Mouse (Mus musculus): ENCODE results near the gene Jmjd8. TPM values are rescaled to one million over a fixed set of nuclear protein-coding genes. Genes with fewer than 3 reads are reported as not detected.

The Jmjd8 gene
- polyA plus RNA-seq, 1 experiment, result 10.8 TPM

GRCm38 (mm10) chr17:25843636-25844395 lies 15.1 kb downstream of the Jmjd8 start:
- TF ChIP-seq MYOD1 (IDR thresholded peaks at IDR 0.05; ENCODE audit: control insufficient read depth, insufficient read length, low read depth) (no peak), MYOG (IDR thresholded peaks at IDR 0.05; ENCODE audit: control insufficient read depth, extremely low read depth, insufficient read length) (no peak), CEBPB (IDR thresholded peaks at IDR 0.05; ENCODE audit: low read depth) (no peak), FOSL1 (IDR thresholded peaks at IDR 0.05; ENCODE audit: insufficient read depth, low read length, poor library complexity, severe bottlenecking) (no peak), USF1 (IDR thresholded peaks at IDR 0.05; ENCODE audit: low read depth) (no peak)
- H3K4me3 ChIP-seq (ENCODE audit: insufficient read depth, poor library complexity, severe bottlenecking), result peak overlapping the region; percentile 72
- peaks cover 5% of the 10 kb centered on the region for H3K79me3 ChIP-seq (ENCODE audit: low read depth)
- H3K36me3 ChIP-seq (ENCODE audit: control insufficient read depth, insufficient read depth), result peaks cover 32% of the 10 kb centered on the region
- H3K79me2 ChIP-seq (ENCODE audit: control insufficient read depth, insufficient read depth), result peaks cover 23% of the 10 kb centered on the region
- no peaks in the 10 kb centered on the region for H3K27me3 ChIP-seq (ENCODE audit: control insufficient read depth, insufficient read depth, insufficient read length)
- peak overlapping the region; percentile 99 for H3ac ChIP-seq (ENCODE audit: control insufficient read depth, insufficient read length, low read depth)

GRCm38 (mm10) chr17:25844396-25844901 lies 15.8 kb downstream of the Jmjd8 start, which contains the start of gene Rhot2:
Rhot2 (minus strand) TSS chr17:25844851.
- peak within 1 kb of the TSS; percentile 72 for H3K4me3 ChIP-seq (ENCODE audit: insufficient read depth, poor library complexity, severe bottlenecking)
- H3K79me3 ChIP-seq (ENCODE audit: low read depth), result peaks cover 5% of the 10 kb centered on the region
- peaks cover 23% of the 10 kb centered on the region for H3K79me2 ChIP-seq (ENCODE audit: control insufficient read depth, insufficient read depth)
- no peaks in the 10 kb centered on the region for H3K27me3 ChIP-seq (ENCODE audit: control insufficient read depth, insufficient read depth, insufficient read length)
- H3ac ChIP-seq (ENCODE audit: control insufficient read depth, insufficient read length, low read depth), result peak within 1 kb of the TSS; percentile 99
- TF ChIP-seq CEBPB (IDR thresholded peaks at IDR 0.05; ENCODE audit: low read depth) (no peak), CTCF (IDR thresholded peaks at IDR 0.05; ENCODE audit: control insufficient read depth, insufficient read depth, insufficient read length) (no peak)
- peaks cover 26% of the 10 kb centered on the region for H3K36me3 ChIP-seq (ENCODE audit: control insufficient read depth, insufficient read depth)

- no peaks in the 10 kb centered on the region for H3K27me3 ChIP-seq (ENCODE audit: control insufficient read depth, insufficient read depth, insufficient read length)
- no peaks in the 10 kb centered on the region for H3K36me3 ChIP-seq (ENCODE audit: control insufficient read depth, insufficient read depth)
- peak overlapping the region; percentile 43 for H3K4me3 ChIP-seq (ENCODE audit: insufficient read depth, poor library complexity, severe bottlenecking)
- TF ChIP-seq CTCF (IDR thresholded peaks at IDR 0.05; ENCODE audit: control insufficient read depth, insufficient read depth, insufficient read length) (no peak), MYOG (IDR thresholded peaks at IDR 0.05; ENCODE audit: control insufficient read depth, extremely low read depth, insufficient read length) (no peak), MAX (IDR thresholded peaks at IDR 0.05) (no peak), USF1 (IDR thresholded peaks at IDR 0.05; ENCODE audit: low read depth) (no peak), CEBPB (IDR thresholded peaks at IDR 0.05; ENCODE audit: low read depth) (no peak), FOSL1 (IDR thresholded peaks at IDR 0.05; ENCODE audit: insufficient read depth, low read length, poor library complexity, severe bottlenecking) (no peak), MYOD1 (IDR thresholded peaks at IDR 0.05; ENCODE audit: control insufficient read depth, insufficient read length, low read depth) (no peak)
- no peak overlapping the region for H3ac ChIP-seq (ENCODE audit: control insufficient read depth, insufficient read length, low read depth)
- no peaks in the 10 kb centered on the region for H3K79me2 ChIP-seq (ENCODE audit: control insufficient read depth, insufficient read depth)
- no peaks in the 10 kb centered on the region for H3K79me3 ChIP-seq (ENCODE audit: low read depth)
These were observed 31.6 kb downstream of the Jmjd8 start for GRCm38 (mm10) chr17:25860229-25860628.

- TF ChIP-seq USF1 (IDR thresholded peaks at IDR 0.05; ENCODE audit: low read depth) (peak; percentile 28), CEBPB (IDR thresholded peaks at IDR 0.05; ENCODE audit: low read depth) (peak; percentile 83), MAX (IDR thresholded peaks at IDR 0.05) (peak; percentile 63), MYOG (IDR thresholded peaks at IDR 0.05; ENCODE audit: control insufficient read depth, extremely low read depth, insufficient read length) (no peak)
- no peaks in the 10 kb centered on the region for H3K79me3 ChIP-seq (ENCODE audit: low read depth)
- no peaks in the 10 kb centered on the region for H3K27me3 ChIP-seq (ENCODE audit: control insufficient read depth, insufficient read depth, insufficient read length)
- no peaks in the 10 kb centered on the region for H3K36me3 ChIP-seq (ENCODE audit: control insufficient read depth, insufficient read depth)
- H3K79me2 ChIP-seq (ENCODE audit: control insufficient read depth, insufficient read depth), result no peaks in the 10 kb centered on the region
- H3ac ChIP-seq (ENCODE audit: control insufficient read depth, insufficient read length, low read depth), result peak within 1 kb of the TSS; percentile 81
- H3K4me3 ChIP-seq (ENCODE audit: insufficient read depth, poor library complexity, severe bottlenecking), result peak within 1 kb of the TSS; percentile 43
These were observed 32.4 kb downstream of the Jmjd8 start, which contains the start of gene Wdr90 for GRCm38 (mm10) chr17:25860832-25861703. Wdr90 (minus strand) TSS chr17:25861501.

GRCm38 (mm10) chr17:25861704-25862612 lies 33.3 kb downstream of the Jmjd8 start:
- no peak for TF ChIP-seq CEBPB (IDR thresholded peaks at IDR 0.05; ENCODE audit: low read depth)
- no peak for TF ChIP-seq CTCF (IDR thresholded peaks at IDR 0.05; ENCODE audit: control insufficient read depth, insufficient read depth, insufficient read length)
- TF ChIP-seq MYOD1 (IDR thresholded peaks at IDR 0.05; ENCODE audit: control insufficient read depth, insufficient read length, low read depth), result no peak
- no peak for TF ChIP-seq MAX (IDR thresholded peaks at IDR 0.05)
- TF ChIP-seq FOSL1 (IDR thresholded peaks at IDR 0.05; ENCODE audit: insufficient read depth, low read length, poor library complexity, severe bottlenecking), result no peak
- TF ChIP-seq MYOG (IDR thresholded peaks at IDR 0.05; ENCODE audit: control insufficient read depth, extremely low read depth, insufficient read length), result no peak
- no peak for TF ChIP-seq USF1 (IDR thresholded peaks at IDR 0.05; ENCODE audit: low read depth)
- Histone ChIP-seq H3K79me3 (ENCODE audit: low read depth) (no peaks in the 10 kb centered on the region), H3K36me3 (ENCODE audit: control insufficient read depth, insufficient read depth) (no peaks in the 10 kb centered on the region), H3K79me2 (ENCODE audit: control insufficient read depth, insufficient read depth) (no peaks in the 10 kb centered on the region), H3K27me3 (ENCODE audit: control insufficient read depth, insufficient read depth, insufficient read length) (no peaks in the 10 kb centered on the region), H3K4me3 (ENCODE audit: insufficient read depth, poor library complexity, severe bottlenecking) (peak overlapping the region; percentile 43), H3ac (ENCODE audit: control insufficient read depth, insufficient read length, low read depth) (peak overlapping the region; percentile 81)
